ENCODE assay signal across 10 mouse cellular contexts in the genomic region with DNA sequence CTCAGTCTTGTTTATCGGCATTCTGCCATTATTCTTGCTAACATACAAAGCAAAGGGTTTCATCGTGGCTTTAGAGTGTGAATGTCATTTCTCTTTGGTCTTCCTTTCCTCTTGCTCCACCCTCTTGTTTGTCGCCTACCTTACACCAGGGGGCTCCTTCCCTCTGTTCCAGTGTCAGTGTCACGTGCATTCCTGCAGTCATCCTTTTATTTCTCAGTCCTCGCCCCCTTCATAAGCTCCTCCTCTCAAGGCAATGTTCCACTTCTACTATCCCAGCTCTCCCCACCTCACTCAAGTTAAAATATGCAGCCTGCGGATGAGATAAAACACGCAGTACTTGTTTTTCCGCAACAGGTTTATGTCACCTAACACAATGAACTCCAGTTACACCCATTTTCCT.
A peak's percentile ranks its signal among the peaks of the same experiment; 100 is the strongest.
DNase-seq lines count a peak whose midpoint lies in the region; ATAC-seq lines count a peak whose summit lies in the region.
"Had no signal": no experiment of that assay in that cellular context is flagged by ENCODE, and none has a peak within 500 bp of the region (broad histone marks: within the 10 kb centered on the region; RNA-seq: fewer than 3 reads in every experiment).

No protein-coding gene starts in this region.

- H3K4me1 ChIP-seq in kidney, embryonic 16.5 days (ENCODE audit: insufficient read depth, low read length), result no peaks in the 10 kb centered on the region
- H3K4me1 ChIP-seq: embryonic facial prominence, embryonic 15.5 days; limb, embryonic 15.5 days had no signal

- WGBS in kidney, embryonic 16.5 days, result 45% methylated on average over 8 of the region's 8 CpGs

- no peak overlapping the region for H3K9ac ChIP-seq in kidney, embryonic 16.5 days (replicated peaks; ENCODE audit: low read length)
- H3K9ac ChIP-seq: embryonic facial prominence, embryonic 15.5 days; limb, embryonic 15.5 days had no signal

- no peak for ATAC-seq in kidney, embryonic 16.5 days (ENCODE audit: low FRiP score, low TSS enrichment)
- no peak for ATAC-seq in megakaryocyte, adult 5-6 weeks (ENCODE audit: poor library complexity, severe bottlenecking)

- no peak overlapping the region for H3K27ac ChIP-seq in kidney, embryonic 16.5 days (ENCODE audit: low read length)
- H3K27ac ChIP-seq: embryonic facial prominence, embryonic 15.5 days; limb, embryonic 15.5 days had no signal

- no peaks in the 10 kb centered on the region for H3K36me3 ChIP-seq in kidney, embryonic 16.5 days (ENCODE audit: insufficient read depth, low read length)
- H3K36me3 ChIP-seq: embryonic facial prominence, embryonic 15.5 days; limb, embryonic 15.5 days had no signal

- no peak overlapping the region for H3K4me2 ChIP-seq in kidney, embryonic 16.5 days (replicated peaks; ENCODE audit: low read depth, low read length)
- H3K4me2 ChIP-seq: embryonic facial prominence, embryonic 15.5 days; limb, embryonic 15.5 days had no signal

- H3K9me3 ChIP-seq in kidney, embryonic 16.5 days (ENCODE audit: low read length), result no peaks in the 10 kb centered on the region
- H3K9me3 ChIP-seq: embryonic facial prominence, embryonic 15.5 days; limb, embryonic 15.5 days had no signal

- peak; percentile 20 to 27 for DNase-seq in cerebellum, postnatal 25 days
- DNase-seq in cerebellum, adult 11-12 months, result no peak
- peak; percentile 4 for DNase-seq in kidney, postnatal 14 days
- peak; percentile 7 for DNase-seq in WW6 (ENCODE audit: low read depth, low spot score)
- DNase-seq in kidney, postnatal 36 days, result peak; percentile 1 to 28
- no peak for DNase-seq in MN1 (ENCODE audit: low spot score)

- H3K4me3 ChIP-seq in kidney, embryonic 16.5 days (ENCODE audit: low read length), result no peak overlapping the region
- H3K4me3 ChIP-seq: embryonic facial prominence, embryonic 15.5 days; limb, embryonic 15.5 days had no signal

- no peaks in the 10 kb centered on the region for H3K27me3 ChIP-seq in kidney, embryonic 16.5 days (ENCODE audit: insufficient read depth, low read length)
- H3K27me3 ChIP-seq: embryonic facial prominence, embryonic 15.5 days; limb, embryonic 15.5 days had no signal

Comparison
In these comparisons a context has a peak if more than half of its experiments do, and no peak if none do; other contexts are left out.
1. DNase-seq: peak in cerebellum, postnatal 25 days (2 of 2), kidney, postnatal 14 days (single experiment), WW6 (single experiment) and kidney, postnatal 36 days (2 of 2); none in cerebellum, adult 11-12 months (single experiment) and MN1 (single experiment).